ENCODE assay signal across 10 mouse cellular contexts in genomic region chr15:11994006-11994405, GRCm38 (mm10). TPM values are rescaled to one million over a fixed set of nuclear protein-coding genes. Genes with fewer than 3 reads are reported as not detected.
A peak's percentile ranks its signal among the peaks of the same experiment; 100 is the strongest.
DNase-seq lines count a peak whose midpoint lies in the region; ATAC-seq and TF ChIP-seq lines count a peak whose summit lies in the region.
"Had no signal": no experiment of that assay in that cellular context is flagged by ENCODE, and none has a peak within 500 bp of the region (broad histone marks: within the 10 kb centered on the region; RNA-seq: fewer than 3 reads in every experiment).

No protein-coding gene starts in this region.

- peak overlapping the region; percentile 96; the same call in 1 of the 2 replicates for H3K9ac ChIP-seq in limb, embryonic 12.5 days (replicated peaks)
- 0 out of 2 replicates have a peak overlapping the region, but pooled peaks have one; percentile 35 for H3K9ac ChIP-seq in neural tube, embryonic 14.5 days (replicated peaks; ENCODE audit: low read depth, low read length)

- peak overlapping the region; percentile 98 for H3K4me3 ChIP-seq in left cerebral cortex, adult 2 months
- H3K4me3 ChIP-seq in embryonic fibroblast, embryonic 13.5 days (ENCODE audit: insufficient read depth, low read length), result peak overlapping the region; percentile 94; the same call in 1 of the 2 replicates
- H3K4me3 ChIP-seq in limb, embryonic 12.5 days (replicated peaks), result peak overlapping the region; percentile 99
- peak overlapping the region; percentile 99; the same call in 1 of the 2 replicates for H3K4me3 ChIP-seq in neural tube, embryonic 14.5 days (ENCODE audit: low read depth, low read length)

- H3K27me3 ChIP-seq in limb, embryonic 12.5 days, result no peaks in the 10 kb centered on the region
- H3K27me3 ChIP-seq in neural tube, embryonic 14.5 days (ENCODE audit: control insufficient read depth, insufficient read depth, low read length), result no peaks in the 10 kb centered on the region

- DNase-seq in left cerebral cortex, adult 2 months (ENCODE audit: extremely low spot score in 1 of 2, low spot score in 2 of 2), result no peak
- no peak for DNase-seq in left cerebral cortex, adult 8-10 months (ENCODE audit: low spot score in 2 of 2)
- no peak for DNase-seq in urinary bladder, postnatal 25 days (ENCODE audit: low spot score)
- DNase-seq in gastrocnemius, postnatal 10 days, result no peak
- DNase-seq in frontal cortex, adult 2 months (ENCODE audit: extremely low spot score in 1 of 2, low spot score in 1 of 2), result no peak
- DNase-seq: cerebellum, adult 9-10 months; right cerebral cortex, postnatal 4 days had no signal

- H3K4me1 ChIP-seq in embryonic fibroblast, embryonic 13.5 days (ENCODE audit: control insufficient read depth, insufficient read depth, low read length), result peaks cover 5% of the 10 kb centered on the region
- peaks cover 21% of the 10 kb centered on the region for H3K4me1 ChIP-seq in limb, embryonic 12.5 days (replicated peaks)
- peaks cover 13% of the 10 kb centered on the region for H3K4me1 ChIP-seq in neural tube, embryonic 14.5 days (ENCODE audit: control insufficient read depth, insufficient read depth, low read length)

- no peaks in the 10 kb centered on the region for H3K9me3 ChIP-seq in limb, embryonic 12.5 days
- H3K9me3 ChIP-seq in neural tube, embryonic 14.5 days (ENCODE audit: control insufficient read depth, low read length), result no peaks in the 10 kb centered on the region

- H3K27ac ChIP-seq in left cerebral cortex, adult 2 months, result no peak overlapping the region
- no peak overlapping the region for H3K27ac ChIP-seq in embryonic fibroblast, embryonic 13.5 days (ENCODE audit: insufficient read depth, low read length)
- peak overlapping the region; percentile 94; the same call in 1 of the 2 replicates for H3K27ac ChIP-seq in limb, embryonic 12.5 days
- H3K27ac ChIP-seq in neural tube, embryonic 14.5 days (ENCODE audit: low read depth, low read length), result no peak overlapping the region

- peaks cover 43% of the 10 kb centered on the region for H3K36me3 ChIP-seq in limb, embryonic 12.5 days
- peaks cover 22% of the 10 kb centered on the region for H3K36me3 ChIP-seq in neural tube, embryonic 14.5 days (ENCODE audit: control insufficient read depth, insufficient read depth, low read length)

- ATAC-seq in limb, embryonic 12.5 days (ENCODE audit: insufficient number of reproducible peaks, insufficient read depth, low FRiP score, low TSS enrichment, low read depth), result no peak
- no peak for ATAC-seq in neural tube, embryonic 14.5 days (ENCODE audit: low read depth)

- 23% methylated on average over 2 of the region's 2 CpGs for WGBS in limb, embryonic 12.5 days
- WGBS in neural tube, embryonic 14.5 days, result 70% methylated on average over 2 of the region's 2 CpGs

- intact Hi-C loops in left cerebral cortex, adult 2 months (cut with DNase I), result loop anchor here (5.0 kb wide), 2 partner anchors 43 to 143 kb away; no protein-coding TSS in a partner anchor

- TF ChIP-seq POLR2A in embryonic fibroblast, embryonic 13.5 days (IDR thresholded peaks at IDR 0.05; ENCODE audit: low read depth, low read length), result no peak

- H3K4me2 ChIP-seq in limb, embryonic 12.5 days, result peak overlapping the region; percentile 85
- H3K4me2 ChIP-seq in neural tube, embryonic 14.5 days (ENCODE audit: low read depth, low read length), result peak overlapping the region; percentile 73

- TF ChIP-seq CTCF in left cerebral cortex, adult 2 months (IDR thresholded peaks at IDR 0.05), result no peak
- TF ChIP-seq CTCF in embryonic fibroblast, embryonic 13.5 days (IDR thresholded peaks at IDR 0.05; ENCODE audit: borderline replicate concordance, insufficient read depth, low read length), result no peak

RNA-seq across cellular contexts. Expression of gene Sub1, which starts 2.8 kb away (rescaled TPM):
- total RNA-seq in left cerebral cortex, adult 2 months (2021), result 100 to 1,000 TPM; 279 to 310 TPM
- 100 to 1,000 TPM; 276 to 318 (median 297) TPM for total RNA-seq in left cerebral cortex, adult 8-10 months (2022)
- polyA plus RNA-seq in embryonic fibroblast, embryonic 13.5 days (2011; ENCODE audit: insufficient read length, low read depth, missing spikeins), result 170 and 174 TPM in 2 replicates
- polyA plus RNA-seq in limb, embryonic 12.5 days (2016; fragmentation: Nextera tagmentation; extraction: Ambion mirVana), result 982 and 1,024 TPM in 2 replicates
- 564 and 581 TPM in 2 replicates for polyA plus RNA-seq in neural tube, embryonic 14.5 days (2014; fragmentation: Nextera tagmentation; extraction: Ambion mirVana)
- total RNA-seq in gastrocnemius, postnatal 10 days (2021), result 100 to 1,000 TPM; 152 to 153 TPM
- 225 and 234 TPM in 2 replicates for polyA plus RNA-seq in frontal cortex, adult 2 months (2012; rRNA removed)
